Mouse (Mus musculus) megakaryocyte, embryonic 14.5 days (primary cell): ENCODE measurements at regions not wholly inside any gene's neighbourhood (a gene's known extent, or its start where the extent isn't known, plus 50 kb on each side); places are given as distances from the start of the nearest gene placed in this dataset.

Source experiments
- FLI1 ChIP-seq: IDR thresholded peaks from 2 replicates; pipeline ENCODE4 v1.6.1; 2012; ENCODE audit warnings: low read length, inconsistent platforms, mixed read lengths
- GATA1 ChIP-seq: IDR thresholded peaks from 3 replicates; pipeline ENCODE4 v1.6.1; 2012; ENCODE audit warnings: mixed read lengths, low read length, inconsistent platforms, borderline replicate concordance

DNA sequence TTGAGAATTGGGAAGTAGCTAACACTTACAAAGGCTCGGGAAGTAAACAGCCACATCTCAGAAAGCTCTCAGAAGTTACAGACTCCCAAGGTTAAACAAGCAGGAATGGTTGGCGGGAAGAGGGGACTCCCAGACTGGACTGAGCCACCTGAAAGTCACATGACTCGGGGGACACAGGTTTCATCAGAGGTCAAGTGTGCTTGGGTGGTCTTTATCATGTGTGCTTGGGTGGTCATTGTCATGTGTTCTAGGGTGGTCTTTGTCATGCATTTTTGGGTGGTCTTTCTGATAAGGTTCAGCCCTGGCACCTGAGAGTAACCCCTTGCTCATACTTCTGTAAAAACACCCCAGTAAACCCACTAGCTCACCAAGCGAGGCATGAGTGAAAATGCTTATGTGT, 218.1 kb downstream of the Dhx35 start:
- no peak for TF ChIP-seq GATA1
- no peak for TF ChIP-seq FLI1
